Mouse (Mus musculus) hindbrain, embryonic 11.5 days (tissue): ENCODE results near the gene Cdcp1. TPM values are rescaled to one million over a fixed set of nuclear protein-coding genes. Genes with fewer than 3 reads are reported as not detected.

ENCODE experiments used
- ATAC-seq: fragments of 200-750 bp; cut with Nextera tagmentation; 2 replicates; pipeline ENCODE4 v1.8.0; 2017; ENCODE audit warnings: mild to moderate bottlenecking, moderate TSS enrichment, moderate library complexity; ENCODE audit not compliant: low FRiP score
- DNase-seq: peaks from one replicate; pipeline ENCODE4 v3.0.0-alpha.2; 2015; ENCODE audit warnings: low spot score
- H3K27ac ChIP-seq: fragments of 300-500 bp; sonication (generic); 2 replicates; pipeline ENCODE4 v1.5.1; 2014; ENCODE audit warnings: mild to moderate bottlenecking, low read depth, low read length
- H3K27me3 ChIP-seq: fragments of 300-500 bp; sonication (generic); 2 replicates; pipeline ENCODE4 v1.6.1; 2014; ENCODE audit warnings: mild to moderate bottlenecking, low read length, moderate library complexity, mixed read lengths; ENCODE audit not compliant: control insufficient read depth, insufficient read depth
- H3K36me3 ChIP-seq: fragments of 300-500 bp; sonication (generic); 2 replicates; pipeline ENCODE4 v1.6.1; 2014; ENCODE audit warnings: mild to moderate bottlenecking, low read length, moderate library complexity, mixed read lengths; ENCODE audit not compliant: control insufficient read depth, insufficient read depth
- H3K4me1 ChIP-seq: fragments of 300-500 bp; sonication (generic); replicated peaks from 2 replicates; pipeline ENCODE4 v1.6.1; 2014; ENCODE audit warnings: low read length, mixed read lengths; ENCODE audit not compliant: control insufficient read depth, insufficient read depth
- H3K4me2 ChIP-seq: fragments of 300-500 bp; sonication (generic); replicated peaks from 2 replicates; pipeline ENCODE4 v1.6.1; 2014; ENCODE audit warnings: mild to moderate bottlenecking, low read depth, low read length
- H3K4me3 ChIP-seq: fragments of 300-500 bp; sonication (generic); 2 replicates; pipeline ENCODE4 v1.5.1; 2014; ENCODE audit warnings: low read depth, low read length
- H3K9ac ChIP-seq: fragments of 300-500 bp; sonication (generic); 2 replicates; pipeline ENCODE4 v1.6.1; 2014; ENCODE audit warnings: low read depth, low read length
- H3K9me3 ChIP-seq: fragments of 300-500 bp; sonication (generic); 2 replicates; pipeline ENCODE4 v1.6.1; 2016; ENCODE audit warnings: low read length; ENCODE audit not compliant: control insufficient read depth
- WGBS: fragments of 180-500 bp; shearing (Covaris S2); extraction: QIAGEN DNeasy Blood & Tissue Kit; methylation state at CpG from one replicate; pipeline ENCODE4 v1.1.7; 2014; 5-methylcytosine and 5-hydroxymethylcytosine counted together
- polyA plus RNA-seq: library from polyadenylated mRNA; unstranded; fragments of >200 nt; fragmentation: Nextera tagmentation; extraction: Ambion mirVana; gene quantifications from 2 replicates; pipeline ENCODE4 v1.2.1, GENCODE M21; 2014

Cdcp1 gene
- polyA plus RNA-seq, result 0.66 and 1.2 TPM in 2 replicates

- Histone ChIP-seq H3K4me2 (peak within 1 kb of the TSS; percentile 35), H3K27me3 (peaks cover 15% of the 10 kb centered on the region), H3K27ac (no peak within 1 kb of the TSS), H3K9me3 (no peaks in the 10 kb centered on the region), H3K4me3 (peak within 1 kb of the TSS; percentile 18; the same call in 1 of the 2 replicates), H3K9ac (no peak within 1 kb of the TSS), H3K4me1 (no peaks in the 10 kb centered on the region), H3K36me3 (no peaks in the 10 kb centered on the region)
- no peak for ATAC-seq
- peak; percentile 11 for DNase-seq
- 7% methylated on average over 45 of the region's 45 CpGs for WGBS
These were observed at the start of gene Cdcp1 for GRCm38 (mm10) chr9:123215621-123216440. Gene Cdcp1 (minus strand): TSS chr9:123216038.

- peak; percentile 89 for DNase-seq
- H3K27me3 ChIP-seq, result 0 out of 2 replicates have a peak, but pooled peaks cover 2% of the 10 kb centered on the region
- no peaks in the 10 kb centered on the region for H3K36me3 ChIP-seq
- H3K9me3 ChIP-seq, result no peaks in the 10 kb centered on the region
- no peaks in the 10 kb centered on the region for H3K4me1 ChIP-seq
- peak within 1 kb of the TSS; percentile 47 for H3K4me3 ChIP-seq
- WGBS, result under 1% methylated on average over 40 of the region's 40 CpGs
- peak within 1 kb of the TSS; percentile 76 for H3K4me2 ChIP-seq
- peak within 1 kb of the TSS; percentile 3; the same call in 1 of the 2 replicates for H3K27ac ChIP-seq
- ATAC-seq, result peak; percentile 88
- peak within 1 kb of the TSS; percentile 81 for H3K9ac ChIP-seq
These were observed 44.8 kb upstream of the Cdcp1 start, which contains the start of gene Tmem158 for GRCm38 (mm10) chr9:123260611-123261021. Gene Tmem158 (minus strand): TSS chr9:123260764.

GRCm38 (mm10) chr9:123259896-123260610 lies 44.2 kb upstream of the Cdcp1 start:
- Histone ChIP-seq H3K4me2 (peak overlapping the region; percentile 76), H3K27ac (peak overlapping the region; percentile 3; the same call in 1 of the 2 replicates), H3K9ac (peak overlapping the region; percentile 81), H3K27me3 (0 out of 2 replicates have a peak, but pooled peaks cover 2% of the 10 kb centered on the region), H3K9me3 (no peaks in the 10 kb centered on the region), H3K4me1 (no peaks in the 10 kb centered on the region), H3K36me3 (no peaks in the 10 kb centered on the region), H3K4me3 (peak overlapping the region; percentile 47)
- ATAC-seq, result peak; percentile 87
- under 1% methylated on average over 86 of the region's 92 CpGs for WGBS
- peak; percentile 67 for DNase-seq

GRCm38 (mm10) chr9:123259461-123259895 lies 43.6 kb upstream of the Cdcp1 start:
- DNase-seq (peak; percentile 89), ATAC-seq (no peak; the same call in 1 of the 2 replicates)
- Histone ChIP-seq H3K27ac (0 out of 2 replicates have a peak overlapping the region, but pooled peaks have one; percentile 3), H3K9ac (peak overlapping the region; percentile 81), H3K36me3 (no peaks in the 10 kb centered on the region), H3K27me3 (no peaks in the 10 kb centered on the region), H3K4me3 (peak overlapping the region; percentile 47), H3K4me2 (peak overlapping the region; percentile 76), H3K4me1 (no peaks in the 10 kb centered on the region), H3K9me3 (no peaks in the 10 kb centered on the region)
- WGBS, result 1% methylated on average over 44 of the region's 45 CpGs

GRCm38 (mm10) chr9:123258796-123259195 lies 43.0 kb upstream of the Cdcp1 start:
- 28% methylated on average over 10 of the region's 10 CpGs for WGBS
- no peak for ATAC-seq
- H3K4me1 ChIP-seq, result no peaks in the 10 kb centered on the region
- H3K36me3 ChIP-seq, result no peaks in the 10 kb centered on the region
- H3K27ac ChIP-seq, result no peak overlapping the region
- no peaks in the 10 kb centered on the region for H3K27me3 ChIP-seq
- no peaks in the 10 kb centered on the region for H3K9me3 ChIP-seq
- H3K9ac ChIP-seq, result no peak overlapping the region
- H3K4me2 ChIP-seq, result no peak overlapping the region; the same call in 1 of the 2 replicates
- H3K4me3 ChIP-seq, result no peak overlapping the region
- DNase-seq, result no peak

GRCm38 (mm10) chr9:123255736-123256135 lies 39.9 kb upstream of the Cdcp1 start:
- no peak overlapping the region for H3K4me3 ChIP-seq
- no peaks in the 10 kb centered on the region for H3K9me3 ChIP-seq
- H3K4me2 ChIP-seq, result no peak overlapping the region
- H3K27me3 ChIP-seq, result no peaks in the 10 kb centered on the region
- H3K36me3 ChIP-seq, result no peaks in the 10 kb centered on the region
- no peak overlapping the region for H3K27ac ChIP-seq
- DNase-seq, result no peak
- no peak overlapping the region for H3K9ac ChIP-seq
- 86% methylated on average over 3 of the region's 3 CpGs for WGBS
- H3K4me1 ChIP-seq, result no peaks in the 10 kb centered on the region
- no peak for ATAC-seq

GRCm38 (mm10) chr9:123247992-123248391 lies 32.2 kb upstream of the Cdcp1 start:
- no peak for DNase-seq
- WGBS, result 82% methylated on average over 1 of the region's 1 CpGs

GRCm38 (mm10) chr9:123245146-123245545 lies 29.3 kb upstream of the Cdcp1 start:
- 78% methylated on average over 4 of the region's 4 CpGs for WGBS
- Histone ChIP-seq H3K27me3 (no peaks in the 10 kb centered on the region), H3K36me3 (no peaks in the 10 kb centered on the region), H3K9ac (no peak overlapping the region), H3K9me3 (no peaks in the 10 kb centered on the region), H3K4me1 (no peaks in the 10 kb centered on the region), H3K4me3 (no peak overlapping the region), H3K4me2 (no peak overlapping the region), H3K27ac (no peak overlapping the region)
- no peak for ATAC-seq
- DNase-seq, result no peak

More at GRCm38 (mm10) chr9:123247992-123248391, 32.2 kb upstream of the Cdcp1 start:
- H3K4me1 ChIP-seq, result no peaks in the 10 kb centered on the region
- no peak overlapping the region for H3K27ac ChIP-seq
- no peaks in the 10 kb centered on the region for H3K36me3 ChIP-seq
- no peak for ATAC-seq
- H3K4me2 ChIP-seq, result no peak overlapping the region
- no peak overlapping the region for H3K4me3 ChIP-seq
- H3K27me3 ChIP-seq, result no peaks in the 10 kb centered on the region
- H3K9ac ChIP-seq, result no peak overlapping the region
- no peaks in the 10 kb centered on the region for H3K9me3 ChIP-seq
